Mouse (Mus musculus): ENCODE data around the gene Rpia.

GRCm38 (mm10) chr6:70831179-70831839 lies 39.3 kb upstream of the Rpia start:
- TF ChIP-seq CTCF (IDR thresholded peaks at IDR 0.05; ENCODE audit: low read depth, low read length) (no peak), TAL1 (conservative IDR thresholded peaks at IDR 0.05; ENCODE audit: low read depth, low read length) (no peak), GATA1 (IDR thresholded peaks at IDR 0.05; ENCODE audit: borderline replicate concordance, low read length) (no peak), POLR2AphosphoS5 (IDR thresholded peaks at IDR 0.05; ENCODE audit: insufficient replicate concordance, low read depth, low read length) (no peak), GATA2 (IDR thresholded peaks at IDR 0.05; ENCODE audit: borderline replicate concordance, low read depth, low read length) (no peak)
